Mouse (Mus musculus): ENCODE measurements around the gene Lgals8. TPM values are rescaled to one million over a fixed set of nuclear protein-coding genes. Genes with fewer than 3 reads are reported as not detected.
"Not testable (repeated sequence)": the region's sequence is repeated elsewhere in the genome, so short reads cannot be mapped to it uniquely, and the experiment has no call there.

The Lgals8 gene
- 10 to 100 TPM; 27.4 to 32.7 TPM for total RNA-seq (2021)
- long read RNA-seq, experiment 1, transcript Lgals8-201 (10 exons, 2,736 nt), result minor isoform, 6 of 24 reads
- long read RNA-seq, experiment 1, transcript Lgals8-202 (10 exons, 2,792 nt), result major isoform, 14 of 24 reads
- long read RNA-seq, experiment 1, partial matches to known transcripts, result 0 of 24 reads
- long read RNA-seq, experiment 1, other reads (novel, unspliced or antisense), result 3 of 24 reads
- long read RNA-seq, experiment 2, transcript Lgals8-201 (10 exons, 2,736 nt), result minor isoform, 6 of 26 reads
- long read RNA-seq, experiment 2, transcript Lgals8-202 (10 exons, 2,792 nt), result major isoform, 14 of 26 reads
- long read RNA-seq, experiment 2, partial matches to known transcripts, result 1 of 26 reads
- long read RNA-seq, experiment 2, other reads (novel, unspliced or antisense), result 3 of 26 reads

DNA sequence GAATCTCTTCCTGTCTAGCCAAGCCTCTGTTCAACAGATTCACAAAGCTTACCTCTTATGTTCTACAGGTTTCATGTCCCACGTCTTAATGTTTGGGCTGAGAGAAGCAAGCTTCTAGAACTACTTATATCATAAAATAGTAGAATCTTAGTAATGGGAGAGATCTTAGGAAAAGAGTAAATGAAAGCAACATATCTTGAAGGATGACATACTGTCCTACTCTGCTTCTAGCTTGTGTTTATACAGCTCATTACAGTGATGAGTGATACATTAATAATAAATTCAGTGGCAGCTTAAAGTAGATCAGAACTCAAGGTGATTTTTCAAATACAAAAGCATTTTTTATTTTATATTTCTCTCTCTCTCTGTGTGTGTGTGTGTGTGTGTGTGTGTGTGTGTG lies at the start of gene Lgals8:
Lgals8 (minus strand) TSS at position 101 of the 400 bp plus-strand sequence.
- no peak for DNase-seq

DNA sequence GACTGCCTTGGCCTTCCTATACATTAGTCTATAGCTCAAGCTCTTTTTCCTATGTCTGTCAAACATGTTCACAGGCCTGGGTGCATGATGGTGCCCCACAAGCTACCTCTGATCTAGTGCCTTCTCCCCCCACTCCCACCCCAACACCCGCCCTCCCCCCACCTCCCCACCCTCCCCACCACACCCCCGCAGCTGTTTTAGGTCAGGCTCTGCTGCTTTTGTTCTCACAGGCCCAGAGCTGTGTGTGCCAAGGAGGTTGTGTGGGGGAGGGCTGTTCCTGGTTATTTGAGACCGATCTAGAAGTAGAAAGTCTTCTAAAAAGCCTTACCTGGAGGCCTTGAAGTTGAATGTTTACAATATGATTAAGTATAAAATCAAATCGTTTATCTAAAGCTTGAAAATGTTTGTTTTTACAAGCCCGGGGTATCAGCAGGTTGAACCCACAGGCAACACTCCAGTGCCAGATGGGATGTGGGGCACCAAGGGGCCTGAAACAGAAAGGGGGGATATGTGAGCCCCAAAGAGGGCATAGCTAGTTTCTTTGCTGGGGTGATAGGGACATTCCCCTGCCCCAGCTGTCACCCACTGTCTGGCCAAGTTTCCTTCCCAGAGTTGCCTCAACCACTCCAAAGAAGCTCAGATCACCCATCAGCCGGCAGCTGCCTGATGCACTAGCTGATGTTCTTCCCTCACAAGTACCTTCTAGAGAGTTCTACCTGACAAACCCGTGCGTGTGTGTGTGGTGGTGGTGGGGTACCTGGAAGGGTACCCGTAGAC lies 46.6 kb upstream of the Lgals8 start:
- DNase-seq, result no peak

DNA sequence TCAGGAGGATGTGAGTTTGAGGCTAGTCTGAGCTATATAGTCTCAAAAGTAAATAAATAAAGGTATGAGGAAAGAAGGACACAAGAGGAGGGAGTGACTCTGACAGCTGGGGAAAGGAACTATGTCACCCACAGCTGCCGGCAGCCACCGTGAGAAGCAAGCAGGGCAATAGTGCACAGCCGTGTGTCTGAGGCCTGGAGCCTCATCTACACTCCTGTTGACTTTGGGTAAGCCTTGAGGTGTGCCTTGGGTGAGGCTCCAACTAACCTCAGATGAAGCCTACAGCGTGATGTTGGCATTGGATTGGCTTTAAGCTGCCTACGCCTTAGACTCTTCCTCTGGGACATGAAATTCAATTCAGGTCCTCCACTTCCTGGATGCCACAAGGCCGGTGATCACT lies 45.3 kb upstream of the Lgals8 start:
- DNase-seq, result no peak

DNA sequence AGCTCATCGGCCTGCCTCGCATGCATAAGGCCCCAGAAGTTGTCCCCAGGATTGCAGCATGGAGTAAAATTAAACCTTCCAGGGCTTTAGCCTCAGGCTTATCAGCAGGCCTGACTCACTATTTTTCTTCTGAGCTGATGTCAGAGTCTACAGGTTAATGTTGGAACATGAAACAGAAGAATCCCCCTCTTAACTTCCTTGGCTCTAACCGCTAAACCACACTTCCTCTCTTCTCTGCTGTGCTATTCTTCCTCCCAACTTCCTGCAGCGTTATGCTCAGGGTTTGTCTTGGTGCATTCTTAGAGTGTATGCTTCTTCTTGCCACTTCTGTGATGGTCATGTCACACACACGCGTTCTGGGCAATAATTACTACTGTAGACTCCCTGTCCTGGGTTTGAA lies 42.7 kb upstream of the Lgals8 start:
- DNase-seq, result no peak

DNA sequence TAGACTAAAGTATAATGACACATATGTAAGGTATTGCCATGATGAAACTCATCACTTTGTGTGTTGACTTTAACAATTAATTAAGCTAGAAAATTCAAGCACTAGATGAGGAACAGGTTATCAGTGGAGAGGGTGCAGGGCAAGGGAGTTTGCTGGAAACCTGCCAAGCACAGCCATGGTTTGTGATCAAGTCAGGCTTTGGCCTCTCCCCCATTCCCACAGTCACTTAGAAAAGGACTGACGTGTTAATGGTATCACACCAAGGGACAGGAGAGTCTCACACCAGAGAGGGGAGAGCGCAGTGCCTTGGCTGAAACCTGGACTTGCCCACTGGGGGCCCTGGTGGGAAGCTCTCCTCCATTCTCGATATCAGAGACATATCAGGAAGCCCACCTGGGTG lies 40.6 kb upstream of the Lgals8 start:
- no peak for DNase-seq

DNA sequence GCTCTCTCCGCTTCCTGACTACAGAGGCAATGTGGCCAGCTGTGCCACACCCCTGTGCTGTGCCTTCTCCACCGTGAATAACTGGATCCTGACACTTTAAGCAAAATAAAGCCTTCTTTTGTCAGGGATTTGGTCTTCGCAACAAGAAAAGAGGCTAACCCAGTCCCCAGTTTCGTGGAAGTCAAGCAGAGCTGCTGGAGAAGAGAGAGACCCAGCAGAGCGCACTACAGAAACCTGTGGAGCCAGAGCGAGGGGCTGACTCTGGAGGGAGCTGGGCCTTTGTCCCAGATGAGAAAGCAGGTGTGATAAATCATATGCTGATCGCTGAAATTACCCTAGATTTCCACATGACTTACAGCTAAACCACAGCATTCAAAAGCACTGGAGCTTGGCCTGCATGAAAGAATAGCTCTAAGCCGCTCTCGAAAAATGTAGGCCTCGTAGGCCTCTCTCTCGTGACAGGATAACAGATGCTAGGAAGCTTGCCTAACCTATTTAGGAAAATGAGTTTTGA lies 38.6 kb upstream of the Lgals8 start:
- DNase-seq, result no peak

DNA sequence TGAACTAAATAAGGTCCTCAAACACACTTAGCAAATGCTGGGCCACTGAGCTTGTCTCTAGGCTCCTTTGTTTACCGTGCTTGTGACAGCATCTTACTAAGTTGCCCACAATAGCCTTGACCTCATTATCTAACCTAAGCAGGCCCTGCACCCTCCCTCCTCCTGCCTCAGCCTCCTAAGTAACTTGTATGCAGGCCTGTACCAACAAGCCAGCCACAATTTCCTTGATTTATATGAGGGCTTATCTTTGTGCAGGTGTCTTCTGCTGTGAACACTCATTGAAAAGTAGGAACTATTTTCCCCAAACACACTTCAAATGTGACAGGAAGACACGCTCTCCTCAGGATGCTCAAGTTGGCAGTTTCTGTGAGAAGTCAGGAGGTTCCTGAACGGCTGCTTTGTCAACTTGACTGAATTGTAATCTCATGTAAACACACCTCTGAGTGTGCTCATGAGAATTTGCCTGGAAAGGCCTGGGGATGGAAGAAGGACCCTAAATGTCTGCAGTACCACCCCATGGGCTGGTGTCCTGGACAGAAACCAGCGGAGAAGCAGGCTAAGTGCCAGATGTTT lies 38.0 kb upstream of the Lgals8 start:
- no peak for DNase-seq

DNA sequence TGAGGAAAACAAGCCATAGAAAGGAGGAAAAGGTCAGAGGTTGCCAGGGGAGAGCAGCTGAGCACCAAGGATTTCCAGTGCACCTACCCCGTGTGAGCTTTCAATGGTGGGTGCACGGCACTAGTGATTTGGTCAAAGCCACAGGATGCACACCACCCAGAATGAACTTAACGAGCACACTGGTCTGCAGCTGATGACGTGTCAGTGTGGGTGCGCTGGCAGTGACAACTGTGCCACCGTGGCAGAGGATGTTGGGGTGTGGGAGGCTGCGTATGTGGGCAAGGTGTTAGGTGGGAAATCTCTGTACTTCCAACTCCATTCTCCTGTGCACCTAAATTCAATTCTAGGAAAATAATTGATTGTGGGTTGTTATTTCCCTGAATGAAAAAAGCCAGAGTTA lies 34.4 kb upstream of the Lgals8 start:
- no peak for DNase-seq

DNA sequence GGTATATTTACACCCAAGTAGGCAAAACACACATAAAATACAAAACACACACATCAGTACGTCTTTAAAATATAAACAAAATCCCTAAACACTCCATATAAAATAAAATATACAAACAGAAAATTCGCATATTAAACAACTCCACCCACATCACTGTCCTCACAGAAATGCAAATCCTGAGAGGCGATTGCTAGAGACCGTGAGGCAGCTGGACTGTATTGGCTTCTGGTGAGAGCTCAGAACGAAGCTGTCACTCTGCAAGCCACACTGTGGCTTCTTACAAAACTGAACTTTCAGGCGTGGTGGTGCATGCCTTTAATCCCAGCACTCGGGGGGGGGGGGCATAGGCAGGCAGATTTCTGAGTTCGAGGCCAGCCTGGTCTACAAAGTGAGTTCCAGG lies 33.1 kb upstream of the Lgals8 start:
- no peak for DNase-seq

DNA sequence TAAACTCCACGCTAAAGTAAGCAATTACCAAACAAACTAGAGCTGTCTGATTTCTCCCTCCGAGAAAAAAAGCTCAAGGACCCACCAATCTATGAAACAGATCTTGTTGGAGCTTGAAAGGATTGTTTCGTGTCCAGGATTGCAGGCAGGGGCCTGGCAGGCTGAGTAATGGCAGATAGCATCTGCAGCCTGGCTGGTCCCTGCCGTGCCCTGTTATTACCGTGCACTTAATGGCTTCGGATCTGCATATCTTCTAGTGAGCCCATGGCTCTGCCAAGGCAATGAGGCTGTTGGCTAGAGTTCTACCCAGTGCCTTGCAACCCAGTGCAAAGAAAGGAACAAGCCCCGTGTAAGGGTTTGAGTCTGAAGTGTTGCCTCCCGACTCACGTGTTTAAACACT lies 30.0 kb upstream of the Lgals8 start:
- no peak for DNase-seq

DNA sequence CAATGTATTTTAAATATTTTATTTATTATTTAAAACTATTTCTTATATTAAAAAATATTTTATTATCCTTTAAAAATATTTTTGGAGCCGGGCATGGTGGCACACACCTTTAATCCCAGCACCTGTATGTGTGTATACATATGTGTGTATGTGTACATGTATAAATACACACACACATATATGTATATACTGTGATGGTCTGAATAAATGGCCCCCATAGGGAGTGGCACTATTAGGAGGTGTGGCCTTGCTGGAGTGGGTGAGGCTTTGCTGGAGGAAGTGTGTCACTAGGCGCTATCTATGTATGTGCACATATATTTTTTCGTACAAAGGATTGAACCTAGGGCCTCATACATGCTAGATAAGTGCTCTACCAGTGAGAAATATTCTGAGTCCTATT lies 27.8 kb upstream of the Lgals8 start:
- no peak for DNase-seq

DNA sequence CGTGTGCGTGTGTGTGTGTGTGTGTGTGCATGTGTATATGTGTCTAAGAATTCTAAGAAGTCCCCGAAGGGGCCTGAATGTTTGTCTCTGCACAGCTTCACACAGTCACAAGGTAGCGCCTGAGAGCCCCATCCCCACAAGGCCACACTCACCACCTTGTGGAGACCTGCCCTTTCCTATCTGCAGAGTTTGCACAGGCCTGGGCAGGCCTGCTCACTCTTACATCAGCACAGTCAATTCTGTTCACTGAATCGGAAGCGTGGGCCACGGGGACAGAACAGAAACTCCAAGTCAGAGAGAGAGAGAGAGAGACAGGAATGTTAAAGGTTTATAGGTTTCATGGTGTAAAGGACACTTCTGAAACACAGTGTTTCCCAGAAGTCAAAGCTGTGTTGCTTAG lies 20.9 kb upstream of the Lgals8 start:
- no peak for DNase-seq

DNA sequence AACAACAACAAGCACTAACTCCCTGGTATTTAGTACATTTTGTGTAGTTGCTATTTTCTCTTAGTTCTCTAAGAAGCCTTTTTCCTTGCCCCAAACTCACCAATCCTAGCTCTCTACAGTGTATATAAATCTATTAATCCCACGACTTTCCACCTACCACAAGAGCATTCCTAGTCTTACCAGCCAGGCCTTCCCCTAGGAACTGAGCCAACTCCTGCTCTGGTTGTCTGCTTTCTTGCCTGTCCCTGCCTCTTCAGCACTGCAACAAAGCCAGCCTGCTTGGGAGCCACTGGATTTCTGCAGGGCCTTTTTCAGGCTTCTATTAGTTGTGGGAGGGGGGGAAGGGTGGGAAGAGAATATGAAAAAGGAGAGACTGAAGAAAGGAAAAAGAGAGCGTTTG lies 20.5 kb upstream of the Lgals8 start:
- no peak for DNase-seq

DNA sequence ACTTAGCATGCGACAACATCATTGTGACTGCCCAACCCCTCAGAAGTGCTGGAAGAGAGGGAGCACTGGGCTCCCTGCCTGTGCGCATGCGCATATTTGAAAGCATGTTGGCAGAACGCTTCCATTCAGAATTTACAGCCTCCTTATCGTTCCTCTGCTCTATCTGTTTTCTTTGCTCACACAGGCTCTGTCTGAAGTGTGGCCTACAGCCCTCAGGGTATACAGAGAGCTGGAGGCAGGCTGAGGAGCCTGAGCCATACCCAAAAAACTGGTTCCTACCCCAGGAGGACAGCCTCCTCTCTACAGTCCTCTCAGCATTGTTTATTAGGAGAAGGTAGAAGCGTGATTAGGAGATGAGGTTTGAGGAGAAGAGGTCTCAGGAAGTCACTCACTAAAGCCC lies 15.1 kb upstream of the Lgals8 start:
- DNase-seq, result no peak

DNA sequence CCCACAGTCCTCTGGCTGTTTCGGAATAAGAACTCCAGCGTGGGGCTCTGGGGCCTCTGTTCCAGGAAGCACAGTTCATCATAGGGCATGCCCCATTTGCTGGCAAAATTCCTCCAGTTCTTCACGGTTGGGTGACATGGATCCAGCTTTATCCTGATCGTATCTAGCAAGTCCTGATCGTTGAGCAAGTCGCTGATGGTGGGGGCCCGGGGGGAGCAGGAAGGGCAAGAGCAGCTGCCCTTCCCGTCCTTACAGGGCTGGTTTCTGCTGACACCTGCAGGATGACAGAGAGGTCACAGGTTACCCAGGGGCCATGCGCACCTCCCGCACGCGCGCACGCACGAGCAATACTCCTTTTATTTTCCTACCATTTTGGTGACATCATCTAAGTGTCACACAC lies 13.6 kb upstream of the Lgals8 start:
- no peak for DNase-seq

DNA sequence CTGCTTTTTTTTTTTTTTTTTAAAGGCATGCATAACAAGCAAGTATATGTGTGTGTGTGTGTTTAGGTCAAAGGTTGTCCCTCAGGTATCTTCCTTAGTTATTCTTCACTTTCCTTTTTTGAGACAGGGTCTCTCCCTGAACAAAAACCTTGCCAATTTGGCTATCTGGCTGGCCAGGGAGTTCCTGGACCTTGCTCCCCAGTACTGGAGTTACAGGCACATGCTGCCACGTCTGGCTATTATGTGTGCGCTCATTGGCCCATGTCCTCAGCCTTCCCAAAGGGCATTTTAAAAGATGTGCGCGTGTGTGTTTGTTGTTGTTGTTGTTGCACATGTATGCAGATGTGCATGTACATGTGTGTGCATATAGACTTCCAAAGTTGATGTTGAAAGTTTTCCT lies 12.1 kb upstream of the Lgals8 start:
- DNase-seq, result no peak

DNA sequence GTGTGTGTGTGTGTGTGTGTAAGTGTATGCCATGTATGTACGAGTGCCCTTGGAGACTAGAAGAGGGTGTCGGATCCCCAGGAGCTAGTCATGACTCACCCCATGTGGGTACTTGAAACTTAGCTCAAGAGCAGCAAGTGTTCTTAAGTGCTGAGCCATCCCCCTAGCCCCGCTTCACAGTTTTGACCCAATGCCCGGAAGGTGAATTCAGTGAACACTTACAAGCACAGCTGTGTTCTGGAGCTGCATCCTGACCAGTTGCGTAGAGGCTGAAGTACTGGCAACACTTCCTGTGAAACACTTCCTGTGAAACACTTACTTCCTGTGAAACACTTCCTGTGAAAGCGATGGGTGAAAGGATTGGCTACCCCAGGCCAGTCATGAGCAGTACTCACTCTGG lies 10.5 kb upstream of the Lgals8 start:
- no peak for DNase-seq

DNA sequence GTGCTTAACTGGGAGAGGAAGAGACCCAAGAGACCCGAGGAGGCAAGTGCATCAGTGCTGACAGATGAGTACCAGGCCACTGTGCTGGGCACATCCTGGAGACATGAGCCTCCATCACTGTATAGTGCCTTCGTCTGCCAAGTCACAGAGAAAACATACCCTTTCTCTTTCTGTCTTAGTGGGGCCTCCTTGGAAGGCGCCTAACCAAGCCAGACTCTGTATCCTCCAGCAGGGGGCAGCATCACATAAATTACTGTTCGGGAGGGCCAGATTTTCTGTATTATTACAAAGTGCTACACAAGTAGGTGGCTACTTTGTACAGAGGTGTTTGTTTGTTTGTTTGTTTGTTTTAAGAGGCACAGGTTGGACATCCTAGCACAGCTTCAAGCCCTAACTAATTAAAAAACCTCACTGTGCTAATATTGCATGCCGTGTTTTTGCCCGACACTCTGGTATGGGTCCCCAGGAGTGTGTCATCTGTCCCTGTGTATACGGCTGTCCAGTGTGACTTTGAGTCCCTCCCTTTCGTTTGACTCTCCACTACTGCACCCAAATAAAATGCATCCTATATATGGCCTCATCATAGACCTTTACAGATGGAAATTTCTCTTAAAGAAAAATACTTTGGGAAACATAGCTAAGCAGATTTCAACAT lies 9.1 kb upstream of the Lgals8 start:
- DNase-seq, result peak; percentile 74

DNA sequence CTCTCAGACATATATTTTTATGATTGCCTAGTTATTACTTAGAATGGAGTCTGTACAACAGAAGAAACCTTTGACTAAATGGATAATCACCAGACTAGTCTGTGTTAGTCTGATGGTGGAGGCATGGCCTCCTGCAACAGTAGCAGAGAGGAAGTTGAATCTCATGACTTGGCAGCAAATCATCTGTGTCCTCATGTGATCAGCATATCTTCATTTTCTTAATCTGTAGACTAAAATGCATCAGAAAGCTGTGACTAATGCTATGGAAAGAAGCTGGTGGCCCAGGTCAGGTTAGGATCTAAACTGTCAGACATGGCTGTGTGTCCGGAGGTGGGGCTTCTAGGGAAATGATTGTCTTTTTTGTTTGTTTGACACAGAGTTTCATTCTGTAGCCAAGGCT lies 3.7 kb upstream of the Lgals8 start:
- DNase-seq, result no peak

DNA sequence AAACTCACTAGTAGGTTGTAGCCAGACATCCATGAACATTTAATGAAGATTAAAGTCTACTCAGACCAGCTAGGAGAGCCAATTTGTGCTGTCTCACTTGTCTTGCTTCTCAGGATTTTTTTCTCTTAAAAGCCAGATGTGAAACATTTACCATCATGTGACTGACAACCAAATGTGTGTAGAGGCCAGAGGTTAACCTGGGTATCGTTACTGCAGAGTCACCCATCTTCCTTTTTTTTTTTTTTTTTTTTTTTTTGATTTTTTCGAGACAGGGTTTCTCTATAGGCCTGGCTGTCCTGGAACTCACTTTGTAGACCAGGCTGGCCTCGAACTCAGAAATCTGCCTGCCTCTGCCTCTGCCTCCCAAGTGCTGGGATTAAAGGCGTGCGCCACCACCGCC lies 585 bp downstream of the Lgals8 start:
- DNase-seq, result not testable (repeated sequence)

DNA sequence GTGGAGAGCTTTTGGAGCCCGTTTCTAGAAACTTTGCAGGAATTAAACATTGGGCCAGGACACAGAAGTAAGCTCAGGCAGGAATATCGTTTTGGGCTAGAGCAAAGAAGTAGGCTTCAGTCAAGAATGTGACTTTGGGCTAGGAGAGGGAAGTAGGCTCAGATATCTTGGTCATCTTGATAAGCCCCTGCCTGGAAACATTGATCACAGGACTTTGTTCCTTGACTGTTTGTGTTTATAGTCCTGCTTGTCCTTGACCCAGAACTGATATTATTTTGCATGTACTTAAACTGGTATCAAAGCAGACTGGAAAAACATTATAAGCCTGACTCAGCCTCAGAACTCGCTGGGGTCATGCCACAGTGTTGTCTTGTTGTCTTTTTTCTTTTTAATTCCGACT lies 2.1 kb downstream of the Lgals8 start:
- DNase-seq, result no peak

DNA sequence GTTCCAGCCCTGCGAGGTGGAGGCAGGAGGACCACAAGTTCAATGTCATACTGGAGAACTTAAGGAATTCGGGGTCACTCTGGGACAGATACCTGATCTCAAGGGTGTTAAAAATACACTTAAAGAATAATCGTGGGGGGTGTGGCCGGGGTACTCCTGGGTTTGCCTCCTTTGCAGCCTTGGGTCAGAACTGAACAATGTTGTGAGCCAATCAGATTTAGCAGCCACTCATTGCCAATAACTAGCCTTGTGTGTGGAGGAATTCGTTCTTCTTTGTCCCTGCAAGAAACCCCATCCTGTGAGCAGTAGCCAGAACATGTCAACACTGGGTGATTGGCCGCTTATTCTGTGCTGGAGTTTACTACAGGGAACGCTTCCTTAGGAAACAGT lies 3.0 kb downstream of the Lgals8 start:
- no peak for DNase-seq

All from gastrocnemius, postnatal 10 days (tissue).